ENCODE assay signal across 21 mouse cellular contexts in the genomic region with DNA sequence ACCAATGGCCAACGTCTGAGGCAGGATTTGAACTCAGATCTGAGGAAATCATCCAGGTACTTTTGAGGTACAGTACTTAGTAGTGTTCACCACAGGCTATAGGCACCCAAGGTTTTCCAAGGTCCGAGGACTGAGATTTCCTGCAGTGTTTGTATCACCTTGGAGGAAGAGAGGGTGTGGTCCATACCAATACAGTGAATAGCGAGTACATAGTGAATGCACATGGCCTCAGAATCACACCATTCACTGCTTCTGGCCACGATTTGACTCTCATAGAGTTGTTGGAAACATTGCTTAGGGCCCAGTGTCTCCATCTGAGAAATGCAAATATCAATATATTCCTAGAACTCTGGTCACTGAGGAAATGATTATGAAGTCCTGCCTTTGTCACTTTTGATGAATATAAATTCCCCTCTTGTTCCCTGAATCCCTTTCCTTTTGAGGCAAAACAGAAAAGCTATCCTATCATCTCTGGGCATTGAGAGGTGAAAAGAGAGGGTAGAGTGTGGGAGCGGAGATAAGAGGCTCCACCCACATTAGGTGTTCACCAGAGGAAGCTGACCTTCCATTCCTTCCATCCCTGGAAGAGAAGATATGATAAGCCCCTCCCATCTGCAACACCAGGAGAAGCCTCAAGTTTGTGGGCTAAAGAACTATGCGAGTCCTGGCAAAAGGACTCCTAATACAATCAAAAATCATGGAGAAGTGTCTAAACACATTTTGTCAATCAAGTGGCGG.
DNase-seq lines count a peak whose midpoint lies in the region; ATAC-seq and TF ChIP-seq lines count a peak whose summit lies in the region.
"Had no signal": no experiment of that assay in that cellular context is flagged by ENCODE, and none has a peak within 500 bp of the region (broad histone marks: within the 10 kb centered on the region; RNA-seq: fewer than 3 reads in every experiment).

No protein-coding gene starts in this region.

- 0 out of 2 replicates have a peak, but pooled peaks cover 8% of the 10 kb centered on the region for H3K4me1 ChIP-seq in intestine, embryonic 15.5 days (replicated peaks)
- no peaks in the 10 kb centered on the region for H3K4me1 ChIP-seq in intestine, postnatal 0 days (replicated peaks; ENCODE audit: control insufficient read depth, insufficient read depth, low read length)
- peaks cover 93% of the 10 kb centered on the region for H3K4me1 ChIP-seq in liver, embryonic 12.5 days
- H3K4me1 ChIP-seq in stomach, embryonic 15.5 days, result no peaks in the 10 kb centered on the region; the same call in 1 of the 2 replicates
- H3K4me1 ChIP-seq: limb, embryonic 13.5 days had no signal

- no peak overlapping the region for H3K4me2 ChIP-seq in intestine, embryonic 15.5 days (replicated peaks)
- no peak overlapping the region for H3K4me2 ChIP-seq in intestine, postnatal 0 days (replicated peaks; ENCODE audit: low read depth)
- H3K4me2 ChIP-seq in liver, embryonic 12.5 days, result peak overlapping the region; percentile 56
- H3K4me2 ChIP-seq in stomach, embryonic 15.5 days, result no peak overlapping the region
- H3K4me2 ChIP-seq: embryonic facial prominence, embryonic 12.5 days; limb, embryonic 13.5 days; neural tube, embryonic 13.5 days had no signal

- no peak overlapping the region for H3K4me3 ChIP-seq in intestine, embryonic 15.5 days (replicated peaks)
- no peak overlapping the region for H3K4me3 ChIP-seq in intestine, postnatal 0 days (ENCODE audit: low read depth, low read length)
- H3K4me3 ChIP-seq in liver, embryonic 12.5 days, result no peak overlapping the region
- H3K4me3 ChIP-seq in stomach, embryonic 15.5 days (replicated peaks), result no peak overlapping the region
- H3K4me3 ChIP-seq: embryonic facial prominence, embryonic 12.5 days; forebrain, embryonic 10.5 days; limb, embryonic 13.5 days; midbrain, embryonic 10.5 days; neural tube, embryonic 13.5 days had no signal

- H3K27ac ChIP-seq in intestine, embryonic 15.5 days, result no peak overlapping the region
- no peak overlapping the region for H3K27ac ChIP-seq in intestine, postnatal 0 days (ENCODE audit: low read depth, low read length)
- peak overlapping the region; percentile 92 for H3K27ac ChIP-seq in liver, embryonic 12.5 days
- H3K27ac ChIP-seq in stomach, embryonic 15.5 days, result no peak overlapping the region
- H3K27ac ChIP-seq: embryonic facial prominence, embryonic 12.5 days; forebrain, embryonic 10.5 days; limb, embryonic 13.5 days; midbrain, embryonic 10.5 days; neural tube, embryonic 13.5 days had no signal

- no peaks in the 10 kb centered on the region for H3K36me3 ChIP-seq in intestine, embryonic 15.5 days
- H3K36me3 ChIP-seq in intestine, postnatal 0 days (ENCODE audit: control insufficient read depth, insufficient read depth), result no peaks in the 10 kb centered on the region
- H3K36me3 ChIP-seq in liver, embryonic 12.5 days, result no peaks in the 10 kb centered on the region
- no peaks in the 10 kb centered on the region for H3K36me3 ChIP-seq in stomach, embryonic 15.5 days
- H3K36me3 ChIP-seq: embryonic facial prominence, embryonic 12.5 days; limb, embryonic 13.5 days; neural tube, embryonic 13.5 days had no signal

- DNase-seq in c-Kit-positive CD71-positive TER-119-negative erythroid progenitor cells, embryonic 14.5 days (ENCODE audit: low read depth), result peak; percentile 46
- DNase-seq in layer of hippocampus, adult 9-10 months (ENCODE audit: low spot score), result no peak
- no peak for DNase-seq in T-cell, adult 2 months (ENCODE audit: low spot score)
- DNase-seq: B cell, adult 2 months; cerebellum, adult 2 months; heart, adult 18-20 months; heart, postnatal 36 days; kidney, adult 2 months; kidney, postnatal 36 days; right cerebral cortex, postnatal 25 days had no signal

- H3K9ac ChIP-seq in intestine, embryonic 15.5 days, result no peak overlapping the region
- no peak overlapping the region for H3K9ac ChIP-seq in intestine, postnatal 0 days (ENCODE audit: low read depth, low read length)
- peak overlapping the region; percentile 23 for H3K9ac ChIP-seq in liver, embryonic 12.5 days
- H3K9ac ChIP-seq in stomach, embryonic 15.5 days, result no peak overlapping the region
- H3K9ac ChIP-seq: embryonic facial prominence, embryonic 12.5 days; limb, embryonic 13.5 days; neural tube, embryonic 13.5 days had no signal

- no peaks in the 10 kb centered on the region for H3K27me3 ChIP-seq in intestine, embryonic 15.5 days (replicated peaks)
- H3K27me3 ChIP-seq in intestine, postnatal 0 days (replicated peaks; ENCODE audit: control insufficient read depth, insufficient read depth, low read length), result no peaks in the 10 kb centered on the region
- H3K27me3 ChIP-seq in liver, embryonic 12.5 days (replicated peaks), result no peaks in the 10 kb centered on the region; the same call in 1 of the 2 replicates
- H3K27me3 ChIP-seq in stomach, embryonic 15.5 days (replicated peaks), result no peaks in the 10 kb centered on the region
- H3K27me3 ChIP-seq: embryonic facial prominence, embryonic 12.5 days; neural tube, embryonic 13.5 days; Patski had no signal

- H3K9me3 ChIP-seq in intestine, embryonic 15.5 days, result no peaks in the 10 kb centered on the region
- H3K9me3 ChIP-seq in intestine, postnatal 0 days (ENCODE audit: control insufficient read depth), result no peaks in the 10 kb centered on the region
- H3K9me3 ChIP-seq in liver, embryonic 12.5 days (replicated peaks), result no peaks in the 10 kb centered on the region
- H3K9me3 ChIP-seq in stomach, embryonic 15.5 days, result no peaks in the 10 kb centered on the region
- H3K9me3 ChIP-seq: embryonic facial prominence, embryonic 12.5 days; forebrain, embryonic 10.5 days; limb, embryonic 13.5 days; midbrain, embryonic 10.5 days; neural tube, embryonic 13.5 days had no signal

- TF ChIP-seq CTCF in intestine, postnatal 0 days (IDR thresholded peaks at IDR 0.05; ENCODE audit: low read depth), result no peak

- ATAC-seq in intestine, embryonic 15.5 days, result peak; percentile 80; the same call in 1 of the 2 replicates
- no peak for ATAC-seq in intestine, postnatal 0 days
- peak; percentile 94 for ATAC-seq in liver, embryonic 12.5 days
- peak; percentile 91; the same call in 1 of the 2 replicates for ATAC-seq in stomach, embryonic 15.5 days (ENCODE audit: insufficient read depth, low FRiP score, low read depth)
- ATAC-seq: hindbrain, embryonic 16.5 days; Patski had no signal

- WGBS in intestine, embryonic 15.5 days, result 85% methylated on average over 7 of the region's 7 CpGs
- WGBS in intestine, postnatal 0 days, result 80% methylated on average over 7 of the region's 7 CpGs
- 44% methylated on average over 7 of the region's 7 CpGs for WGBS in liver, embryonic 12.5 days (ENCODE audit: insufficient replicate concordance)
- 78% methylated on average over 7 of the region's 7 CpGs for WGBS in stomach, embryonic 15.5 days
